Mouse (Mus musculus): ENCODE data around the gene Ifnar2.

DNA sequence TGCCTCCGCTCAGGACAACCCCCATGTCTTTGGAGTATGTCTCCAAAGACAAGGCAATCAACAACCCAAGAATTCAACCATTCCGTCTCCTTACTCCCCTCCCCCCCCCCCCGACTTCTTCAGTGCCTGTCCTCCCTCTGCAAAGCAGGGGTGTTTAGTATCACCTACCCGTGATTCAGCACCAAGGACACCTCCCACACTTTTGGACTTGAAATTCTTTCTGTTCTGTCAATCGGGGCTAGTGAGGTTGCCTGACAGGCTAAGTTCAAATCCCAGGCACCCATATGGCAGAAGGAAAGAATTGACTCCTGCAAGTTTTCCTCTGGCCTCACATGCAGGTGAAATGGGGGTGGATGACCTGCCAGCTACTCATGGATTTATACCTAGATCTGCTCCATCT, 41.4 kb upstream of the Ifnar2 start:
- TF ChIP-seq CTCF (IDR thresholded peaks at IDR 0.05; ENCODE audit: insufficient read depth, low read length), result no peak
- no peak for TF ChIP-seq POLR2A (IDR thresholded peaks at IDR 0.05; ENCODE audit: borderline replicate concordance, extremely low read depth, low read depth, low read length)

All from lung, adult 2 months (tissue).